Mouse (Mus musculus) E14TG2a.4 (cell line): ENCODE data around the gene Ints11.

ENCODE experiments used
- CTCF ChIP-seq: conservative IDR thresholded peaks from 2 replicates; pipeline ENCODE4 v1.5.1; 2014; ENCODE audit warnings: low read length
- NANOG ChIP-seq: IDR thresholded peaks from 2 replicates; pipeline ENCODE4 v1.6.1; 2014; ENCODE audit warnings: borderline replicate concordance, low read length, mixed read lengths
- POU5F1 ChIP-seq: IDR thresholded peaks from 2 replicates; pipeline ENCODE4 v1.6.1; 2014; ENCODE audit warnings: low read length, borderline replicate concordance

- TF ChIP-seq CTCF, result no peak
- no peak for TF ChIP-seq POU5F1
- no peak for TF ChIP-seq NANOG
Observed at GRCm38 (mm10) chr4:155861787-155862186, 7.6 kb upstream of the Ints11 start.
